Mouse (Mus musculus): ENCODE data around the gene Clcf1. TPM values are rescaled to one million over a fixed set of nuclear protein-coding genes. Genes with fewer than 3 reads are reported as not detected.
A peak's percentile ranks its signal among the peaks of the same experiment; 100 is the strongest.

The Clcf1 gene
- total RNA-seq, 1 experiment, result 2.2 TPM

GRCm38 (mm10) chr19:4261038-4261698 is 47.1 kb downstream of the Clcf1 start:
- TF ChIP-seq MAFK (IDR thresholded peaks at IDR 0.05; ENCODE audit: insufficient read depth, low read depth, low read length) (no peak), ZC3H11A (IDR thresholded peaks at IDR 0.05; ENCODE audit: borderline replicate concordance, low read depth, low read length) (no peak), ZNF384 (IDR thresholded peaks at IDR 0.05; ENCODE audit: low read depth, low read length) (no peak), CHD2 (IDR thresholded peaks at IDR 0.05; ENCODE audit: low read depth, low read length) (no peak), HCFC1 (IDR thresholded peaks at IDR 0.05; ENCODE audit: borderline replicate concordance, insufficient read depth, low read length) (no peak)
- Histone ChIP-seq H3K9me3 (ENCODE audit: control insufficient read depth, insufficient read depth, low read depth, low read length) (no peaks in the 10 kb centered on the region), H3K36me3 (ENCODE audit: control insufficient read depth, insufficient read depth, low read length, poor library complexity, severe bottlenecking) (no peaks in the 10 kb centered on the region), H3K4me3 (ENCODE audit: insufficient read depth in 1 of 2, low read depth in 1 of 2, low read length in 2 of 2, poor library complexity in 1 of 2, severe bottlenecking in 1 of 2) (no peak overlapping the region), H3K27ac (ENCODE audit: insufficient read depth, low read depth, low read length, poor library complexity, severe bottlenecking) (no peak overlapping the region), H3K4me1 (ENCODE audit: control insufficient read depth in 2 of 2, insufficient read depth in 2 of 2, low read length in 2 of 2, poor library complexity in 1 of 2) (peaks cover 0 to 2% of the 10 kb centered on the region in 2 experiments; a peak in 1 of 4 replicates), H3K9ac (ENCODE audit: insufficient read depth, low read depth, low read length, poor library complexity, severe bottlenecking) (no peak overlapping the region)
- in situ Hi-C loops (cut with MboI; ENCODE audit: low sequenced_read_pairs in 2 of 2, unreplicated experiment in 2 of 2), result no loop called here
- no peak for DNase-seq (ENCODE audit: low read depth, low spot score)

GRCm38 (mm10) chr19:4262756-4263155 is 48.7 kb downstream of the Clcf1 start:
- TF ChIP-seq HCFC1 (IDR thresholded peaks at IDR 0.05; ENCODE audit: borderline replicate concordance, insufficient read depth, low read length), result no peak
- TF ChIP-seq MAFK (IDR thresholded peaks at IDR 0.05; ENCODE audit: insufficient read depth, low read depth, low read length), result no peak
- no peak for TF ChIP-seq CHD2 (IDR thresholded peaks at IDR 0.05; ENCODE audit: low read depth, low read length)
- no peak for TF ChIP-seq ZNF384 (IDR thresholded peaks at IDR 0.05; ENCODE audit: low read depth, low read length)
- TF ChIP-seq ZC3H11A (IDR thresholded peaks at IDR 0.05; ENCODE audit: borderline replicate concordance, low read depth, low read length), result no peak
- Histone ChIP-seq H3K36me3 (ENCODE audit: control insufficient read depth, insufficient read depth, low read length, poor library complexity, severe bottlenecking) (no peaks in the 10 kb centered on the region), H3K9ac (ENCODE audit: insufficient read depth, low read depth, low read length, poor library complexity, severe bottlenecking) (no peak overlapping the region), H3K4me1 (ENCODE audit: control insufficient read depth in 2 of 2, insufficient read depth in 2 of 2, low read length in 2 of 2, poor library complexity in 1 of 2) (peaks cover 0 to 2% of the 10 kb centered on the region in 2 experiments; a peak in 1 of 4 replicates), H3K4me3 (ENCODE audit: insufficient read depth in 1 of 2, low read depth in 1 of 2, low read length in 2 of 2, poor library complexity in 1 of 2, severe bottlenecking in 1 of 2) (no peak overlapping the region), H3K27ac (ENCODE audit: insufficient read depth, low read depth, low read length, poor library complexity, severe bottlenecking) (no peak overlapping the region), H3K9me3 (ENCODE audit: control insufficient read depth, insufficient read depth, low read depth, low read length) (no peaks in the 10 kb centered on the region)
- in situ Hi-C loops (cut with MboI; ENCODE audit: low sequenced_read_pairs in 2 of 2, unreplicated experiment in 2 of 2), result no loop called here
- no peak for DNase-seq (ENCODE audit: low read depth, low spot score)

GRCm38 (mm10) chr19:4263702-4264101 is 49.7 kb downstream of the Clcf1 start:
- Histone ChIP-seq H3K4me1 (ENCODE audit: control insufficient read depth in 2 of 2, insufficient read depth in 2 of 2, low read length in 2 of 2, poor library complexity in 1 of 2) (peaks cover 0 to 2% of the 10 kb centered on the region in 2 experiments; a peak in 1 of 4 replicates), H3K9ac (ENCODE audit: insufficient read depth, low read depth, low read length, poor library complexity, severe bottlenecking) (peak overlapping the region; percentile 6; the same call in 1 of the 2 replicates), H3K36me3 (ENCODE audit: control insufficient read depth, insufficient read depth, low read length, poor library complexity, severe bottlenecking) (no peaks in the 10 kb centered on the region), H3K27ac (ENCODE audit: insufficient read depth, low read depth, low read length, poor library complexity, severe bottlenecking) (no peak overlapping the region), H3K9me3 (ENCODE audit: control insufficient read depth, insufficient read depth, low read depth, low read length) (no peaks in the 10 kb centered on the region), H3K4me3 (ENCODE audit: insufficient read depth in 1 of 2, low read depth in 1 of 2, low read length in 2 of 2, poor library complexity in 1 of 2, severe bottlenecking in 1 of 2) (peak overlapping the region in 1 of 2 experiments; percentile 28; a peak in 1 of 4 replicates)
- no peak for DNase-seq (ENCODE audit: low read depth, low spot score)
- TF ChIP-seq HCFC1 (IDR thresholded peaks at IDR 0.05; ENCODE audit: borderline replicate concordance, insufficient read depth, low read length), result no peak
- TF ChIP-seq CHD2 (IDR thresholded peaks at IDR 0.05; ENCODE audit: low read depth, low read length), result no peak
- no peak for TF ChIP-seq ZNF384 (IDR thresholded peaks at IDR 0.05; ENCODE audit: low read depth, low read length)
- TF ChIP-seq MAFK (IDR thresholded peaks at IDR 0.05; ENCODE audit: insufficient read depth, low read depth, low read length), result no peak
- TF ChIP-seq ZC3H11A (IDR thresholded peaks at IDR 0.05; ENCODE audit: borderline replicate concordance, low read depth, low read length), result no peak
- in situ Hi-C loops (cut with MboI; ENCODE audit: low sequenced_read_pairs in 2 of 2, unreplicated experiment in 2 of 2), result no loop called here

- H3K36me3 ChIP-seq (ENCODE audit: control insufficient read depth, insufficient read depth, low read length, poor library complexity, severe bottlenecking), result no peaks in the 10 kb centered on the region
- no peak for DNase-seq (ENCODE audit: low read depth, low spot score)
Measured at GRCm38 (mm10) chr19:4264171-4264780, 50.2 kb downstream of the Clcf1 start.

More at GRCm38 (mm10) chr19:4264171-4264780, 50.2 kb downstream of the Clcf1 start:
- in situ Hi-C loops (cut with MboI; ENCODE audit: low sequenced_read_pairs in 2 of 2, unreplicated experiment in 2 of 2), result no loop called here
- TF ChIP-seq MAFK (IDR thresholded peaks at IDR 0.05; ENCODE audit: insufficient read depth, low read depth, low read length) (no peak), HCFC1 (IDR thresholded peaks at IDR 0.05; ENCODE audit: borderline replicate concordance, insufficient read depth, low read length) (no peak), ZC3H11A (IDR thresholded peaks at IDR 0.05; ENCODE audit: borderline replicate concordance, low read depth, low read length) (no peak), CHD2 (IDR thresholded peaks at IDR 0.05; ENCODE audit: low read depth, low read length) (no peak), ZNF384 (IDR thresholded peaks at IDR 0.05; ENCODE audit: low read depth, low read length) (no peak)
- H3K4me3 ChIP-seq (ENCODE audit: insufficient read depth in 1 of 2, low read depth in 1 of 2, low read length in 2 of 2, poor library complexity in 1 of 2, severe bottlenecking in 1 of 2), result no peak overlapping the region
- H3K9ac ChIP-seq (ENCODE audit: insufficient read depth, low read depth, low read length, poor library complexity, severe bottlenecking), result no peak overlapping the region
- H3K27ac ChIP-seq (ENCODE audit: insufficient read depth, low read depth, low read length, poor library complexity, severe bottlenecking), result no peak overlapping the region
- no peaks in the 10 kb centered on the region for H3K9me3 ChIP-seq (ENCODE audit: control insufficient read depth, insufficient read depth, low read depth, low read length)
- H3K4me1 ChIP-seq (ENCODE audit: control insufficient read depth in 2 of 2, insufficient read depth in 2 of 2, low read length in 2 of 2, poor library complexity in 1 of 2), result peaks cover 0 to 2% of the 10 kb centered on the region in 2 experiments; a peak in 1 of 4 replicates

Data from ES-E14 (cell line).